Mouse (Mus musculus) intestine, embryonic 14.5 days (tissue): ENCODE data around the gene Tmprss4. TPM values are rescaled to one million over a fixed set of nuclear protein-coding genes. Genes with fewer than 3 reads are reported as not detected.

ENCODE experiments used
- ATAC-seq: fragments of 200-750 bp; cut with Nextera tagmentation; replicated peaks from 2 replicates; pipeline ENCODE4 v1.8.0; 2017; ENCODE audit warnings: low read depth, moderate number of reproducible peaks, moderate TSS enrichment, moderate library complexity; ENCODE audit not compliant: low FRiP score, low TSS enrichment
- DNase-seq: peaks from one replicate; pipeline ENCODE4 v3.0.0-alpha.2; 2018; ENCODE audit warnings: low spot score
- H3K27ac ChIP-seq: fragments of 300-500 bp; sonication (generic); 2 replicates; pipeline ENCODE4 v1.5.1; 2014; ENCODE audit warnings: low read depth, mild to moderate bottlenecking, control low read depth
- H3K27me3 ChIP-seq: fragments of 300-500 bp; sonication (generic); replicated peaks from 2 replicates; pipeline ENCODE4 v1.6.1; 2014; ENCODE audit warnings: low read length, control low read depth; ENCODE audit not compliant: control insufficient read depth, insufficient read depth
- H3K36me3 ChIP-seq: fragments of 300-500 bp; sonication (generic); 2 replicates; pipeline ENCODE4 v1.6.1; 2014; ENCODE audit warnings: low read length, control low read depth; ENCODE audit not compliant: control insufficient read depth, insufficient read depth
- H3K4me1 ChIP-seq: fragments of 300-500 bp; sonication (generic); replicated peaks from 2 replicates; pipeline ENCODE4 v1.6.1; 2014; ENCODE audit warnings: low read length, control low read depth, mixed read lengths; ENCODE audit not compliant: control insufficient read depth, insufficient read depth
- H3K4me2 ChIP-seq: fragments of 300-500 bp; sonication (generic); 2 replicates; pipeline ENCODE4 v1.6.1; 2014; ENCODE audit warnings: low read length
- H3K4me3 ChIP-seq: fragments of 300-500 bp; sonication (generic); 2 replicates; pipeline ENCODE4 v1.5.1; 2014; ENCODE audit warnings: low read depth, low read length, control low read depth, mixed read lengths
- H3K9ac ChIP-seq: fragments of 300-500 bp; sonication (generic); 2 replicates; pipeline ENCODE4 v1.6.1; 2014; ENCODE audit warnings: mild to moderate bottlenecking, low read length
- H3K9me3 ChIP-seq: fragments of 300-500 bp; sonication (generic); 2 replicates; pipeline ENCODE4 v1.6.1; 2016; ENCODE audit warnings: low read length, control low read depth; ENCODE audit not compliant: control insufficient read depth
- WGBS: fragments of 180-500 bp; shearing (Covaris S2); extraction: QIAGEN DNeasy Blood & Tissue Kit; methylation state at CpG from one replicate; pipeline ENCODE4 v1.1.7; 2014; 5-methylcytosine and 5-hydroxymethylcytosine counted together
- polyA plus RNA-seq: library from polyadenylated mRNA; unstranded; fragments of >200 nt; fragmentation: Nextera tagmentation; extraction: Ambion mirVana; gene quantifications from 2 replicates; pipeline ENCODE4 v1.2.1, GENCODE M21; 2014

Gene Tmprss4
- polyA plus RNA-seq, 1 experiment from 2014 or later = 23.2 TPM

GRCm38 (mm10) chr9:45170150-45170549, 33.7 kb downstream of the Tmprss4 start:
- 93% methylated on average over 5 of the region's 5 CpGs for WGBS
- 0 out of 2 replicates have a peak, but pooled peaks cover 2% of the 10 kb centered on the region for H3K9me3 ChIP-seq
- no peak overlapping the region for H3K4me3 ChIP-seq
- no peaks in the 10 kb centered on the region for H3K27me3 ChIP-seq
- H3K4me2 ChIP-seq = no peak overlapping the region
- no peak overlapping the region for H3K27ac ChIP-seq
- no peaks in the 10 kb centered on the region for H3K4me1 ChIP-seq
- no peak for ATAC-seq
- no peak for DNase-seq
- no peak overlapping the region for H3K9ac ChIP-seq
- H3K36me3 ChIP-seq = no peaks in the 10 kb centered on the region

DNA sequence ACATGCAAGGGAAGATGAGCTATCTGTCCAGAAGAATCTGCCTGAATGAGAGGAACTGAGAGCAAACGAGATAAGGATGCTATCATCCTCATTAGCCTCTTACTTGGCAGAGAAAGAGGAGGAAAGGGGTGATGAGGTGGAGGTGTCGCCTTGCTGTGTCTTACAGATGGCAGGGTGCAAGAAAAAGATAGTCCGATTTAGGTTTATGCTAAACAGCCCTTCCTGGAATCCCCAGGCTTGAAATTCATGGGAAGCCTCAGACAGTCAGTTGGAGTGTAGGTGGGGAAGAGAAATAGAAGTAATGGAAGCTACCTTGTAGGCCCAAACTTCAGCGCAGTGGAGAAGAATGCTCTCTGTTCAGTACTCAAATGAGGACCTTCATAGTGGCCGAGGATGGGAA, 36.0 kb downstream of the Tmprss4 start:
- Histone ChIP-seq H3K27ac (no peak overlapping the region), H3K9me3 (0 out of 2 replicates have a peak, but pooled peaks cover 2% of the 10 kb centered on the region), H3K4me2 (no peak overlapping the region), H3K4me3 (no peak overlapping the region), H3K27me3 (no peaks in the 10 kb centered on the region), H3K36me3 (no peaks in the 10 kb centered on the region), H3K4me1 (no peaks in the 10 kb centered on the region), H3K9ac (no peak overlapping the region)
- 79% methylated on average over 5 of the region's 5 CpGs for WGBS
- no peak for ATAC-seq
- no peak for DNase-seq

- H3K36me3 ChIP-seq = no peaks in the 10 kb centered on the region
- no peak overlapping the region for H3K4me3 ChIP-seq
- H3K4me1 ChIP-seq = no peaks in the 10 kb centered on the region
- no peak overlapping the region for H3K27ac ChIP-seq
- WGBS = 66% methylated on average over 7 of the region's 7 CpGs
- no peaks in the 10 kb centered on the region; the same call in 1 of the 2 replicates for H3K27me3 ChIP-seq
- no peaks in the 10 kb centered on the region for H3K9me3 ChIP-seq
- DNase-seq (no peak), ATAC-seq (no peak)
- no peak overlapping the region for H3K9ac ChIP-seq
- no peak overlapping the region for H3K4me2 ChIP-seq
Measured at GRCm38 (mm10) chr9:45153361-45153760, 50.5 kb downstream of the Tmprss4 start.

DNA sequence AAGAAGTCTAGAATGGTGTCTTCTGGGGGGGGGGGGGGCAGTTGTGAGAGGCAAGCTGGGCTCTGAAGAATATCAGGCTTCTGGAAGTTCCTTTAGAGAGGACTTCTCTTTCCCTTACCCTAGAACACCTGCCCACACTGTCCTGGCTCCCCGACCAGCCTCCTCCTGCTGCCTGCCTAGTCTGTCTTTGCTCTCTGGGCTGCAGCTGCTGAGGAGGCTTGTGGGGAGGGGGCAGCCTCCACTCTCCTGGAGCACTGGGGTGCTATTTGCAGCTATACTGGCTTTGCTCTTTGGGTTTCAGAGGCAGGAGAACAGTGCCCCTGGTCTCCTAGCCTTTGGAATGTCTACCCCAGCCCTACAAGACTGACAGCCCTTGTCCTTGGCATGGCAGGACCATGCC, 53.0 kb downstream of the Tmprss4 start:
- WGBS = 69% methylated on average over 1 of the region's 1 CpGs

GRCm38 (mm10) chr9:45146267-45146597, 57.7 kb downstream of the Tmprss4 start:
- Histone ChIP-seq H3K36me3 (no peaks in the 10 kb centered on the region), H3K4me2 (peak overlapping the region; percentile 58), H3K4me3 (peak overlapping the region; percentile 27), H3K27me3 (peaks cover 34% of the 10 kb centered on the region), H3K9me3 (no peaks in the 10 kb centered on the region), H3K27ac (no peak overlapping the region), H3K9ac (no peak overlapping the region), H3K4me1 (no peaks in the 10 kb centered on the region)
- ATAC-seq (no peak), DNase-seq (peak; percentile 91)
- 0% methylated on average over 5 of the region's 5 CpGs for WGBS

More for the DNA sequence above, 53.0 kb downstream of the Tmprss4 start:
- Histone ChIP-seq H3K27me3 (peaks cover 2% of the 10 kb centered on the region), H3K4me1 (no peaks in the 10 kb centered on the region), H3K27ac (no peak overlapping the region), H3K4me3 (no peak overlapping the region), H3K9ac (no peak overlapping the region), H3K4me2 (no peak overlapping the region), H3K36me3 (no peaks in the 10 kb centered on the region), H3K9me3 (no peaks in the 10 kb centered on the region)
- DNase-seq (no peak), ATAC-seq (no peak)

DNA sequence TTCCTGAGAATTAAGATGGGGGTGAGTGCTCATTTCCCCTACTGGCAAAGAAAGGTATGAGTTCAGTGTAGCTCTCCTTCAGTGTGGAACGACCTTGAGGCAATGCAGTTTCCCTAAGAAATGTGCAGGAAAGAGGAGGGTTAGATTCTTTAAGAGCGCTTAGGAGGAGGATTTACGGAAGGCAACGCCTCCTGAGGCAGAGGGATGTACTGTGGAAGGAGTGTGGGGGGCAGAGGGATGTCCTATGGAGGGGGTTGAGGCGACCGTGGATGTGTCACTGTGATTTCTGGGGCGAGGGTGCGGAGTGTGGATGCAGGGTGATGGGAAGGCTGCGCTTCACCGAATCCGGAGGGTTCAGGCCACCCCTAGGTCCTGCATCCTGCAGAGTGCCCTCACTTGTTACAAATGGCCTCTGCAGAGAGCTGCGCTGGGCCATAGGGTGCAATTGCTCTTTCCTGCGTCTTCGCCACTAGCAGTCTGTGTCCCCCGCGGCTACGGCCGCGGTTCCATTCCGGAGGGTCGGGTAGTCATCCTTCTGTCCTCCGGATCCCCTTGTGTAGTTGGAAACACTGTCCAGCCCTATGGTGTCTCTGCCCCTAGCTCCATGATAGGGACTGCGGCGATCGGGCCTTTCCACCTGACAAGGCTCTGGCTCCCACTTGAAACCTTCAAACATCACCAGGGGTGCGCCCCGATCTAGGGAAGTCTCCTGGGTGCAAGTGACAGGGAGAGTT, 58.2 kb downstream of the Tmprss4 start:
- H3K27me3 ChIP-seq = peaks cover 39% of the 10 kb centered on the region
- H3K4me3 ChIP-seq = peak overlapping the region; percentile 27
- no peaks in the 10 kb centered on the region for H3K36me3 ChIP-seq
- no peak overlapping the region for H3K9ac ChIP-seq
- peak; percentile 47; the same call in 1 of the 2 replicates for ATAC-seq
- peak overlapping the region; percentile 58 for H3K4me2 ChIP-seq
- H3K9me3 ChIP-seq = no peaks in the 10 kb centered on the region
- H3K27ac ChIP-seq = no peak overlapping the region
- no peaks in the 10 kb centered on the region for H3K4me1 ChIP-seq
- no peak for DNase-seq
- WGBS = 4% methylated on average over 27 of the region's 27 CpGs

GRCm38 (mm10) chr9:45142686-45143085, 61.2 kb downstream of the Tmprss4 start:
- Histone ChIP-seq H3K4me3 (no peak overlapping the region), H3K4me1 (0 out of 2 replicates have a peak, but pooled peaks cover 9% of the 10 kb centered on the region), H3K27me3 (peaks cover 67% of the 10 kb centered on the region), H3K36me3 (no peaks in the 10 kb centered on the region), H3K9me3 (no peaks in the 10 kb centered on the region), H3K9ac (no peak overlapping the region), H3K4me2 (no peak overlapping the region), H3K27ac (no peak overlapping the region)
- 49% methylated on average over 3 of the region's 3 CpGs for WGBS
- DNase-seq (no peak), ATAC-seq (no peak)

DNA sequence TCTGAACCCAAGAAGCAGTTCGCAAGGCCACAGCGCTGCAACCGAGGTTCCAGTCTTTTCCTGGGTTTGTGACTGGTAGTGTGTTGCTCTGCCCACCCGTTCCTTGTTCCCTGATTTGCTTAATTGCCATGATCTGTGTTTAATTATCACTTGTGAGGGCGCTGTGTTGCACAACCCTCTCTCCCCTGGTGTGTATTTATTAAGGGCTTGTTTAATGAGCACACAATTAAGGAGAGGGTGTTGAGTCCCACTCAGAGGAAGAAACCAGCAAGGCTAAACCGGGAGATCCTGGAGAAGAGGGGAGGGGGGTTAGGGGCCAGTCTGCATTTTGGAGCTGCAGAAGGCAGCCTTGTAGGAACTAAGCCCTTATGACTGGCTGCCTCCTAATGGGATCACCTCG, 62.9 kb downstream of the Tmprss4 start:
- H3K27me3 ChIP-seq = peaks cover 76% of the 10 kb centered on the region
- DNase-seq (no peak), ATAC-seq (no peak)
- no peak overlapping the region for H3K9ac ChIP-seq
- no peak overlapping the region for H3K4me2 ChIP-seq
- 67% methylated on average over 7 of the region's 7 CpGs for WGBS
- H3K36me3 ChIP-seq = no peaks in the 10 kb centered on the region
- H3K4me3 ChIP-seq = no peak overlapping the region
- no peak overlapping the region for H3K27ac ChIP-seq
- H3K9me3 ChIP-seq = no peaks in the 10 kb centered on the region
- 0 out of 2 replicates have a peak, but pooled peaks cover 9% of the 10 kb centered on the region for H3K4me1 ChIP-seq

GRCm38 (mm10) chr9:45139082-45139481, 64.8 kb downstream of the Tmprss4 start:
- Histone ChIP-seq H3K36me3 (no peaks in the 10 kb centered on the region), H3K9ac (no peak overlapping the region), H3K4me3 (peak overlapping the region; percentile 47), H3K4me1 (0 out of 2 replicates have a peak, but pooled peaks cover 9% of the 10 kb centered on the region), H3K27ac (no peak overlapping the region), H3K27me3 (peaks cover 60% of the 10 kb centered on the region), H3K4me2 (peak overlapping the region; percentile 88), H3K9me3 (no peaks in the 10 kb centered on the region)
- ATAC-seq = 0 out of 2 replicates have a peak, but pooled peaks have one; percentile 6
- WGBS = 3% methylated on average over 7 of the region's 7 CpGs
- no peak for DNase-seq
